Comparison of ENCODE assay signal across 8 mouse cellular contexts in genomic region chr9:107554319-107554825, GRCm38 (mm10). TPM values are rescaled to one million over a fixed set of nuclear protein-coding genes. Genes with fewer than 3 reads are reported as not detected.
DNase-seq lines count a peak whose midpoint lies in the region; ATAC-seq and TF ChIP-seq lines count a peak whose summit lies in the region.

No protein-coding gene starts in this region.

- peaks cover 15% of the 10 kb centered on the region for H3K36me3 ChIP-seq in hindbrain, embryonic 16.5 days (ENCODE audit: control insufficient read depth, insufficient read depth, low read length)

- DNase-seq in T-cell, adult 2 months (ENCODE audit: low spot score) = peak; percentile 98
- peak; percentile 92 to 95 for DNase-seq in cerebellum, postnatal 36 days
- peak; percentile 92 to 94 for DNase-seq in frontal cortex, postnatal 36 days (ENCODE audit: low spot score in 2 of 2)
- peak; percentile 90 to 95 for DNase-seq in left cerebral cortex, adult 2 months (ENCODE audit: extremely low spot score in 1 of 2, low spot score in 2 of 2)
- DNase-seq in right cerebral cortex, adult 2 months (ENCODE audit: low spot score in 2 of 2) = peak; percentile 93 to 95
- peak; percentile 94 for DNase-seq in urinary bladder, postnatal 14 days (ENCODE audit: low spot score)

- H3K4me2 ChIP-seq in hindbrain, embryonic 16.5 days (ENCODE audit: low read length) = peak overlapping the region; percentile 96

- peaks cover 34% of the 10 kb centered on the region for H3K4me1 ChIP-seq in hindbrain, embryonic 16.5 days (ENCODE audit: control insufficient read depth, insufficient read depth, low read depth, low read length)

- no peak; the same call in 1 of the 2 replicates for TF ChIP-seq CTCF in left cerebral cortex, adult 2 months (IDR thresholded peaks at IDR 0.05)

- H3K9ac ChIP-seq in hindbrain, embryonic 16.5 days (ENCODE audit: low read depth, low read length) = peak overlapping the region; percentile 87

- H3K27ac ChIP-seq in hindbrain, embryonic 16.5 days (ENCODE audit: low read depth, low read length) = peak overlapping the region; percentile 92
- H3K27ac ChIP-seq in left cerebral cortex, adult 2 months = peak overlapping the region; percentile 93

- intact Hi-C loops in left cerebral cortex, adult 2 months (cut with DNase I) = no loop called here

- H3K27me3 ChIP-seq in hindbrain, embryonic 16.5 days (replicated peaks; ENCODE audit: control insufficient read depth, insufficient read depth, low read length) = peaks cover 22% of the 10 kb centered on the region

- no peaks in the 10 kb centered on the region for H3K9me3 ChIP-seq in hindbrain, embryonic 16.5 days (ENCODE audit: control insufficient read depth, low read length)

- ATAC-seq in hindbrain, embryonic 16.5 days = peak; percentile 94
- ATAC-seq in megakaryocyte, adult 5-6 weeks (ENCODE audit: poor library complexity, severe bottlenecking) = peak; percentile 78

- WGBS in hindbrain, embryonic 16.5 days = under 1% methylated on average over 53 of the region's 53 CpGs

- peak overlapping the region; percentile 81 for H3K4me3 ChIP-seq in hindbrain, embryonic 16.5 days (ENCODE audit: low read length)
- H3K4me3 ChIP-seq in left cerebral cortex, adult 2 months = peak overlapping the region; percentile 94

RNA-seq across cellular contexts. Expression of gene Rassf1, which starts 3.0 kb away (rescaled TPM):
- polyA plus RNA-seq in hindbrain, embryonic 16.5 days (2015; fragmentation: Nextera tagmentation; extraction: Ambion mirVana) = 45.8 and 46.6 TPM in 2 replicates
- 10 to 100 TPM; 19.7 to 20.5 TPM for total RNA-seq in left cerebral cortex, adult 2 months (2021)
- 34.3 and 37.7 TPM in 2 replicates for total RNA-seq in megakaryocyte, adult 5-6 weeks (2015)
- 46.7 and 57.3 TPM in 2 replicates for total RNA-seq in megakaryocyte, adult 5-6 weeks (2017)

RNA-seq across cellular contexts. Expression of gene Zmynd10, which starts 7.3 kb away (rescaled TPM):
- polyA plus RNA-seq in hindbrain, embryonic 16.5 days (2015; fragmentation: Nextera tagmentation; extraction: Ambion mirVana) = 3.3 and 4.4 TPM in 2 replicates
- total RNA-seq in left cerebral cortex, adult 2 months (2021) = 1 to 10 TPM; 3.8 to 4.7 TPM
- not detected in 2 replicates for total RNA-seq in megakaryocyte, adult 5-6 weeks (2015)
- total RNA-seq in megakaryocyte, adult 5-6 weeks (2017) = not detected in 2 replicates

RNA-seq across cellular contexts. Expression of gene Tusc2, which starts 8.7 kb away (rescaled TPM):
- 125 and 134 TPM in 2 replicates for polyA plus RNA-seq in hindbrain, embryonic 16.5 days (2015; fragmentation: Nextera tagmentation; extraction: Ambion mirVana)
- total RNA-seq in left cerebral cortex, adult 2 months (2021) = 10 to 100 TPM; 91.0 to 99.1 TPM
- total RNA-seq in megakaryocyte, adult 5-6 weeks (2015) = 12.2 and 12.4 TPM in 2 replicates
- 8.9 and 10.8 TPM in 2 replicates for total RNA-seq in megakaryocyte, adult 5-6 weeks (2017)

RNA-seq across cellular contexts. Expression of gene Nprl2, which starts 12.3 kb away (rescaled TPM):
- 75.8 and 78.6 TPM in 2 replicates for polyA plus RNA-seq in hindbrain, embryonic 16.5 days (2015; fragmentation: Nextera tagmentation; extraction: Ambion mirVana)
- 10 to 100 TPM; 39.7 to 48.3 TPM for total RNA-seq in left cerebral cortex, adult 2 months (2021)
- 8.3 and 12.5 TPM in 2 replicates for total RNA-seq in megakaryocyte, adult 5-6 weeks (2015)
- total RNA-seq in megakaryocyte, adult 5-6 weeks (2017) = 15.7 and 18.9 TPM in 2 replicates

RNA-seq across cellular contexts. Expression of gene Cyb561d2, which starts 12.4 kb away (rescaled TPM):
- 51.4 and 59.0 TPM in 2 replicates for polyA plus RNA-seq in hindbrain, embryonic 16.5 days (2015; fragmentation: Nextera tagmentation; extraction: Ambion mirVana)
- 10 to 100 TPM; 14.7 to 16.7 TPM for total RNA-seq in left cerebral cortex, adult 2 months (2021)
- total RNA-seq in megakaryocyte, adult 5-6 weeks (2015) = 12.8 and 15.5 TPM in 2 replicates
- 14.2 and 21.7 TPM in 2 replicates for total RNA-seq in megakaryocyte, adult 5-6 weeks (2017)

Comparison
In these comparisons a context has a peak if more than half of its experiments do, and no peak if none do; other contexts are left out.
1. Peak in every context shown above with its lines: DNase-seq, ATAC-seq, H3K4me3 ChIP-seq and H3K27ac ChIP-seq.
2. RNA of gene Zmynd10, which starts 7.3 kb away (total RNA-seq): 3.8 to 4.7 TPM in left cerebral cortex, adult 2 months; not detected in megakaryocyte, adult 5-6 weeks; every median in the first group is over 4 times any median in the second.
3. RNA of gene Tusc2, which starts 8.7 kb away (total RNA-seq): 91.0 to 99.1 TPM in left cerebral cortex, adult 2 months; 8.9 to 12.4 TPM in megakaryocyte, adult 5-6 weeks; every median in the first group is over 4 times any median in the second.